Mouse (Mus musculus): ENCODE results near the gene BC051665.
A peak's percentile ranks its signal among the peaks of the same experiment; 100 is the strongest.

The BC051665 gene

GRCm38 (mm10) chr13:60786264-60786663 is at the start of gene BC051665:
BC051665 (minus strand) TSS chr13:60786364.
- no peak for DNase-seq

GRCm38 (mm10) chr13:60826052-60826451 is 39.9 kb upstream of the BC051665 start:
- DNase-seq, result peak; percentile 80

- DNase-seq, result no peak
Observed at GRCm38 (mm10) chr13:60820486-60821175, 34.5 kb upstream of the BC051665 start.

- peak; percentile 77 for DNase-seq
Observed at GRCm38 (mm10) chr13:60819469-60819868, 33.3 kb upstream of the BC051665 start.

GRCm38 (mm10) chr13:60813722-60814121 is 27.6 kb upstream of the BC051665 start:
- DNase-seq, result no peak

GRCm38 (mm10) chr13:60812768-60813167 is 26.6 kb upstream of the BC051665 start:
- DNase-seq, result no peak

GRCm38 (mm10) chr13:60809690-60810089 is 23.5 kb upstream of the BC051665 start:
- no peak for DNase-seq

GRCm38 (mm10) chr13:60802749-60803148 is 16.6 kb upstream of the BC051665 start, which contains the start of gene Ctsll3:
Ctsll3 (minus strand) TSS chr13:60802849.
- DNase-seq, result no peak

- no peak for DNase-seq
Observed at GRCm38 (mm10) chr13:60789466-60789865, 3.3 kb upstream of the BC051665 start.

- DNase-seq, result no peak
Observed at GRCm38 (mm10) chr13:60783301-60783700, 2.9 kb downstream of the BC051665 start.

- DNase-seq, result no peak
Observed at GRCm38 (mm10) chr13:60780534-60780933, 5.6 kb downstream of the BC051665 start.

GRCm38 (mm10) chr13:60761161-60761560 is 25.0 kb downstream of the BC051665 start:
- no peak for DNase-seq

- no peak for DNase-seq
Observed at GRCm38 (mm10) chr13:60760392-60760791, 25.8 kb downstream of the BC051665 start.

- DNase-seq, result peak; percentile 68
Observed at GRCm38 (mm10) chr13:60759136-60759535, 27.0 kb downstream of the BC051665 start.

GRCm38 (mm10) chr13:60757292-60757691 is 28.9 kb downstream of the BC051665 start:
- no peak for DNase-seq

GRCm38 (mm10) chr13:60755251-60755650 is 30.9 kb downstream of the BC051665 start:
- DNase-seq, result no peak

GRCm38 (mm10) chr13:60753216-60753615 is 32.9 kb downstream of the BC051665 start:
- DNase-seq, result no peak

- no peak for DNase-seq
Observed at GRCm38 (mm10) chr13:60750930-60751329, 35.2 kb downstream of the BC051665 start.

GRCm38 (mm10) chr13:60748556-60748955 is 37.6 kb downstream of the BC051665 start:
- no peak for DNase-seq

- no peak for DNase-seq
Observed at GRCm38 (mm10) chr13:60747201-60747600, 39.0 kb downstream of the BC051665 start.

GRCm38 (mm10) chr13:60746271-60746670 is 39.9 kb downstream of the BC051665 start:
- peak; percentile 65 for DNase-seq

- DNase-seq, result no peak
Observed at GRCm38 (mm10) chr13:60745358-60745757, 40.8 kb downstream of the BC051665 start.

GRCm38 (mm10) chr13:60744736-60745135 is 41.4 kb downstream of the BC051665 start:
- no peak for DNase-seq

GRCm38 (mm10) chr13:60744078-60744460 is 42.1 kb downstream of the BC051665 start:
- DNase-seq, result peak; percentile 93

Measured in thymus, postnatal 4 days (tissue).